Mouse (Mus musculus) adipocyte (in vitro differentiated cells): ENCODE measurements around the gene Adra2b.

Source experiments
- DNase-seq: peaks from one replicate; pipeline ENCODE4 v3.0.0-alpha.2; 2016; ENCODE audit warnings: low spot score

Adra2b gene

GRCm38 (mm10) chr2:127338833-127339232, 24.2 kb upstream of the Adra2b start:
- DNase-seq, result no peak

- DNase-seq, result no peak
These were observed 23.7 kb upstream of the Adra2b start for GRCm38 (mm10) chr2:127339262-127339661.

GRCm38 (mm10) chr2:127341159-127341558, 21.8 kb upstream of the Adra2b start:
- peak; percentile 68 for DNase-seq

GRCm38 (mm10) chr2:127346334-127346733, 16.7 kb upstream of the Adra2b start:
- peak; percentile 15 for DNase-seq

- no peak for DNase-seq
These were observed 15.6 kb upstream of the Adra2b start for GRCm38 (mm10) chr2:127347147-127347985.

- no peak for DNase-seq
These were observed 9.1 kb upstream of the Adra2b start for GRCm38 (mm10) chr2:127353881-127354280.

- no peak for DNase-seq
These were observed 259 bp downstream of the Adra2b start for GRCm38 (mm10) chr2:127363282-127363652.

GRCm38 (mm10) chr2:127363696-127364095, 688 bp downstream of the Adra2b start:
- DNase-seq, result no peak

- no peak for DNase-seq
These were observed 1.4 kb downstream of the Adra2b start for GRCm38 (mm10) chr2:127364452-127364851.

GRCm38 (mm10) chr2:127367126-127367820, 4.3 kb downstream of the Adra2b start:
- no peak for DNase-seq

GRCm38 (mm10) chr2:127369703-127370376, 6.8 kb downstream of the Adra2b start:
- DNase-seq, result no peak

- no peak for DNase-seq
These were observed 7.8 kb downstream of the Adra2b start for GRCm38 (mm10) chr2:127370561-127371483.

GRCm38 (mm10) chr2:127371484-127371861, 8.5 kb downstream of the Adra2b start:
- DNase-seq, result peak; percentile 15

GRCm38 (mm10) chr2:127372082-127372481, 9.1 kb downstream of the Adra2b start:
- no peak for DNase-seq

GRCm38 (mm10) chr2:127374131-127374530, 11.1 kb downstream of the Adra2b start:
- DNase-seq, result no peak

GRCm38 (mm10) chr2:127375087-127375486, 12.1 kb downstream of the Adra2b start:
- DNase-seq, result no peak

- DNase-seq, result no peak
These were observed 12.8 kb downstream of the Adra2b start for GRCm38 (mm10) chr2:127375759-127376341.

GRCm38 (mm10) chr2:127376423-127377051, 13.5 kb downstream of the Adra2b start:
- no peak for DNase-seq

GRCm38 (mm10) chr2:127377942-127378610, 15.1 kb downstream of the Adra2b start:
- DNase-seq, result no peak

- DNase-seq, result peak; percentile 58
These were observed 15.6 kb downstream of the Adra2b start for GRCm38 (mm10) chr2:127378611-127378990.
